Mouse (Mus musculus): ENCODE results near the gene Sec16a.

Gene Sec16a

GRCm38 (mm10) chr2:26474789-26475504 is 29.9 kb upstream of the Sec16a start:
- intact Hi-C loops (cut with DNase I): no loop called here

- intact Hi-C loops (cut with DNase I): no loop called here
These were observed 27.5 kb upstream of the Sec16a start for GRCm38 (mm10) chr2:26472312-26473090.

- intact Hi-C loops (cut with DNase I): no loop called here
These were observed 26.8 kb upstream of the Sec16a start for GRCm38 (mm10) chr2:26471652-26472285.

DNA sequence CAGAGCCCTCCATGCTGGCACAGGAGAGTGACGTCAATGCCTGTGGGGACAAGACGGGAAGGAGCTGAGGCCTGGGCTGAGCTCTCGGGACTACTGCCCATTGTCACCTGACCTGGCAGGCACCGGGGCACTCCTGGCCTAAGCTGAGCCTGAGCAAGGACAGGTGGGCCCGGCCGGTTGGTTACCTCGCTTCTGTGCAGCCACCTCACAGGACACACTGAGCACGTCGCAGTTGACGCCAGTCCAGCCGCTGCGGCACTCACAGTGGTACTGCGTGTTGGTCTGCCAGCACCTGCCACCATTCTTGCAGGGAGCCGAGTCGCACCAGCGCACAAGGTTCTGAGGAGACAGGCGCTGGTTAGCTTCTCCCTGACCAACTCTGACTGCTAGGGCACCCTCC is 26.0 kb upstream of the Sec16a start:
- intact Hi-C loops (cut with DNase I): no loop called here

- intact Hi-C loops (cut with DNase I): no loop called here
These were observed 23.4 kb upstream of the Sec16a start for GRCm38 (mm10) chr2:26468376-26468775.

DNA sequence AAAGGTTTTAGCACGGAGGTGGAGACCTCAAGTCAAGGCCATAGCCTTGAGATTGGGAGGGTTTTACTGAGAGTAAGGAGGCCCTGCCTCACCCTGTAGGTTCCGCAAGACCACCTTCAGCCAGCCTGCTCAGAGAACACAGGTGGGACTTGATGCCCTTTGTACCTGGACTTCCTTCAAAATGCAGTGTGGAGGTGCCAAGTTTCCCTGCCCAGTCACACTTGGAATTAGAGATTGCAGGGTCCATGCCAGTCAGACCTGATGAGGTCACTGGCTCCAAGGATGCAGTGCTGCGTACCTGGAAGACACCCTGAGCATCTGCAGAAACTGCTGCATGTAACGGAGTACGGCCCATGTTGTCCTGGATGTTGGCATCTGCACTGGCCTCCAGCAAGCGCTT is 18.4 kb upstream of the Sec16a start:
- intact Hi-C loops (cut with DNase I): no loop called here

- intact Hi-C loops (cut with DNase I): no loop called here
These were observed 18.0 kb upstream of the Sec16a start for GRCm38 (mm10) chr2:26462980-26463379.

DNA sequence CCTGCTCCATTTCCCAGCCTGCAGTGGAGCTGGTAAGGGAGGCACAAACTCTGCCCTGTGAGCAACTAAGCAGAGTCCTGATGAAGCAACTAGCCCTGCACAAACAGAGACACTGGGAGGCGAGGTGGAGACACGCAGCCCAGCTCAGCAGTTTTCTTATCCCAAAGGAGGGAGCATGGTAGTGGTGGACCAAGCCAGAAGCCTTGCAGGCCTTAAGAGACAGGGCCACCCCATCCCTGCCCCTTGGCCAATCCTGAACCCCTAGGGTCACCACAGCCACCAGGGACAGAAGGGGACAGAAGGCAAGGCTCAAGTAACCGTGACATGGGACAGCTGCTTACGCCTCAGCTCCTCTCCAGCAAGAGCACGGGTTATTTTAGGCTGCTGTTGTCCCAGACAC is 16.7 kb upstream of the Sec16a start:
- intact Hi-C loops (cut with DNase I): no loop called here

DNA sequence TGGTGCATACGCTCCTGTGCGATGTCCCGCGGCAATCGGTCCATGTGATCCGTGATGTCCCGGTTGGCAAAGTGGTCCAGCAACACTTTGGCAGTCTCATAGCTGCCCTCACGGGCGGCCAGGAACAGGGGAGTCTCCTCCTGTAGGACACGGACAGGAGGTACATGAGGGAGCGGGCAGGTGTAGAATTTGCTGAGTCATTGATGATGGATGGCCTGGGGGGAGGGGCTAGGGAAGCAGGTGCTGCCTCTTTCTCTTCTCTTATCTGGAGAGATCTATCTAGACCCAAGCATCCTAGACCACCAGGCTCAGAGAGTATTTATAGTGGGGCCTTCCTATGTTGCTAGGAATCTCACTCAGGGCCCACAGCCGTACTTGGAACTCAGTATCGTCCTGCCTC is 15.8 kb upstream of the Sec16a start:
- intact Hi-C loops (cut with DNase I): no loop called here

- intact Hi-C loops (cut with DNase I): no loop called here
These were observed 15.2 kb upstream of the Sec16a start for GRCm38 (mm10) chr2:26460097-26460646.

- intact Hi-C loops (cut with DNase I): no loop called here
These were observed 14.5 kb upstream of the Sec16a start for GRCm38 (mm10) chr2:26459478-26459877.

- intact Hi-C loops (cut with DNase I): no loop called here
These were observed 13.5 kb upstream of the Sec16a start for GRCm38 (mm10) chr2:26458402-26459124.

- intact Hi-C loops (cut with DNase I): loop anchor here (1.0 kb wide), 1 partner anchor 112 kb away; no protein-coding TSS in a partner anchor
These were observed 4.4 kb upstream of the Sec16a start for GRCm38 (mm10) chr2:26449121-26450060.

GRCm38 (mm10) chr2:26447451-26447850 is 2.4 kb upstream of the Sec16a start:
- intact Hi-C loops (cut with DNase I): no loop called here

- intact Hi-C loops (cut with DNase I): no loop called here
These were observed 1.7 kb upstream of the Sec16a start for GRCm38 (mm10) chr2:26446671-26447070.

GRCm38 (mm10) chr2:26445666-26446445 is 840 bp upstream of the Sec16a start:
- intact Hi-C loops (cut with DNase I): no loop called here

GRCm38 (mm10) chr2:26444368-26444767 is 648 bp downstream of the Sec16a start:
- intact Hi-C loops (cut with DNase I): no loop called here

GRCm38 (mm10) chr2:26443876-26444275 is 1.1 kb downstream of the Sec16a start:
- intact Hi-C loops (cut with DNase I): no loop called here

GRCm38 (mm10) chr2:26442843-26443242 is 2.2 kb downstream of the Sec16a start:
- intact Hi-C loops (cut with DNase I): no loop called here
